Mouse (Mus musculus): ENCODE measurements around the gene Gak. TPM values are rescaled to one million over a fixed set of nuclear protein-coding genes. Genes with fewer than 3 reads are reported as not detected.

Gene Gak
- polyA plus RNA-seq, 1 experiment from 2014 or later = 40.8 TPM

- 0 out of 2 replicates have a peak, but pooled peaks cover 5% of the 10 kb centered on the region for H3K4me1 ChIP-seq (replicated peaks; ENCODE audit: control insufficient read depth, insufficient read depth, low read length)
- H3K4me2 ChIP-seq (replicated peaks; ENCODE audit: low read depth, low read length) = no peak overlapping the region
- H3K9ac ChIP-seq (ENCODE audit: low read depth, low read length) = no peak overlapping the region
- ATAC-seq (ENCODE audit: low FRiP score) (no peak), DNase-seq (ENCODE audit: low spot score) (no peak)
- no peaks in the 10 kb centered on the region for H3K27me3 ChIP-seq (ENCODE audit: control insufficient read depth, insufficient read depth, low read length)
- H3K36me3 ChIP-seq (ENCODE audit: control insufficient read depth, insufficient read depth, low read length) = peaks cover 7% of the 10 kb centered on the region; the same call in 1 of the 2 replicates
- H3K9me3 ChIP-seq (ENCODE audit: control insufficient read depth, low read length) = no peaks in the 10 kb centered on the region
- H3K4me3 ChIP-seq (ENCODE audit: low read depth, low read length) = no peak overlapping the region
- H3K27ac ChIP-seq (ENCODE audit: low read depth, low read length) = no peak overlapping the region
- 86% methylated on average over 1 of the region's 1 CpGs for WGBS
Measured at GRCm38 (mm10) chr5:108658611-108659010, 29.1 kb upstream of the Gak start.

- H3K27ac ChIP-seq (ENCODE audit: low read depth, low read length) = no peak overlapping the region
- no peak for DNase-seq (ENCODE audit: low spot score)
- no peaks in the 10 kb centered on the region for H3K9me3 ChIP-seq (ENCODE audit: control insufficient read depth, low read length)
- no peak for ATAC-seq (ENCODE audit: low FRiP score)
- H3K4me3 ChIP-seq (ENCODE audit: low read depth, low read length) = no peak overlapping the region
- WGBS = 81% methylated on average over 5 of the region's 5 CpGs
- peaks cover 7% of the 10 kb centered on the region; the same call in 1 of the 2 replicates for H3K36me3 ChIP-seq (ENCODE audit: control insufficient read depth, insufficient read depth, low read length)
- no peaks in the 10 kb centered on the region for H3K27me3 ChIP-seq (ENCODE audit: control insufficient read depth, insufficient read depth, low read length)
- H3K9ac ChIP-seq (ENCODE audit: low read depth, low read length) = no peak overlapping the region
- no peak overlapping the region for H3K4me2 ChIP-seq (replicated peaks; ENCODE audit: low read depth, low read length)
- 0 out of 2 replicates have a peak, but pooled peaks cover 5% of the 10 kb centered on the region for H3K4me1 ChIP-seq (replicated peaks; ENCODE audit: control insufficient read depth, insufficient read depth, low read length)
Measured at GRCm38 (mm10) chr5:108657406-108657805, 27.9 kb upstream of the Gak start.

GRCm38 (mm10) chr5:108655891-108656650 lies 26.5 kb upstream of the Gak start:
- ATAC-seq (ENCODE audit: low FRiP score) = no peak
- WGBS = 95% methylated on average over 15 of the region's 15 CpGs
- Histone ChIP-seq H3K4me1 (replicated peaks; ENCODE audit: control insufficient read depth, insufficient read depth, low read length) (0 out of 2 replicates have a peak, but pooled peaks cover 5% of the 10 kb centered on the region), H3K27ac (ENCODE audit: low read depth, low read length) (no peak overlapping the region), H3K9ac (ENCODE audit: low read depth, low read length) (no peak overlapping the region), H3K36me3 (ENCODE audit: control insufficient read depth, insufficient read depth, low read length) (peaks cover 7% of the 10 kb centered on the region; the same call in 1 of the 2 replicates), H3K4me2 (replicated peaks; ENCODE audit: low read depth, low read length) (no peak overlapping the region), H3K27me3 (ENCODE audit: control insufficient read depth, insufficient read depth, low read length) (no peaks in the 10 kb centered on the region), H3K9me3 (ENCODE audit: control insufficient read depth, low read length) (no peaks in the 10 kb centered on the region), H3K4me3 (ENCODE audit: low read depth, low read length) (no peak overlapping the region)
- no peak for DNase-seq (ENCODE audit: low spot score)

- H3K9me3 ChIP-seq (ENCODE audit: control insufficient read depth, low read length) = no peaks in the 10 kb centered on the region
- no peak for DNase-seq (ENCODE audit: low spot score)
- H3K4me2 ChIP-seq (replicated peaks; ENCODE audit: low read depth, low read length) = no peak overlapping the region
- H3K36me3 ChIP-seq (ENCODE audit: control insufficient read depth, insufficient read depth, low read length) = peaks cover 7% of the 10 kb centered on the region; the same call in 1 of the 2 replicates
- H3K27me3 ChIP-seq (ENCODE audit: control insufficient read depth, insufficient read depth, low read length) = no peaks in the 10 kb centered on the region
- H3K27ac ChIP-seq (ENCODE audit: low read depth, low read length) = no peak overlapping the region
- 0 out of 2 replicates have a peak, but pooled peaks cover 5% of the 10 kb centered on the region for H3K4me1 ChIP-seq (replicated peaks; ENCODE audit: control insufficient read depth, insufficient read depth, low read length)
- ATAC-seq (ENCODE audit: low FRiP score) = no peak
- WGBS = 96% methylated on average over 9 of the region's 9 CpGs
- H3K4me3 ChIP-seq (ENCODE audit: low read depth, low read length) = no peak overlapping the region
- no peak overlapping the region for H3K9ac ChIP-seq (ENCODE audit: low read depth, low read length)
Measured at GRCm38 (mm10) chr5:108655381-108655780, 25.8 kb upstream of the Gak start.

GRCm38 (mm10) chr5:108654444-108654990 lies 25.0 kb upstream of the Gak start:
- ATAC-seq (ENCODE audit: low FRiP score) = no peak
- Histone ChIP-seq H3K27ac (ENCODE audit: low read depth, low read length) (no peak overlapping the region), H3K4me3 (ENCODE audit: low read depth, low read length) (no peak overlapping the region), H3K9ac (ENCODE audit: low read depth, low read length) (no peak overlapping the region), H3K4me2 (replicated peaks; ENCODE audit: low read depth, low read length) (no peak overlapping the region), H3K9me3 (ENCODE audit: control insufficient read depth, low read length) (no peaks in the 10 kb centered on the region), H3K27me3 (ENCODE audit: control insufficient read depth, insufficient read depth, low read length) (no peaks in the 10 kb centered on the region), H3K36me3 (ENCODE audit: control insufficient read depth, insufficient read depth, low read length) (peaks cover 7% of the 10 kb centered on the region; the same call in 1 of the 2 replicates), H3K4me1 (replicated peaks; ENCODE audit: control insufficient read depth, insufficient read depth, low read length) (no peaks in the 10 kb centered on the region)
- WGBS = 95% methylated on average over 10 of the region's 10 CpGs
- no peak for DNase-seq (ENCODE audit: low spot score)

- no peak for ATAC-seq (ENCODE audit: low FRiP score)
- WGBS = 86% methylated on average over 6 of the region's 6 CpGs
- no peak for DNase-seq (ENCODE audit: low spot score)
- H3K36me3 ChIP-seq (ENCODE audit: control insufficient read depth, insufficient read depth, low read length) = peaks cover 7% of the 10 kb centered on the region; the same call in 1 of the 2 replicates
- H3K4me2 ChIP-seq (replicated peaks; ENCODE audit: low read depth, low read length) = no peak overlapping the region
- H3K9ac ChIP-seq (ENCODE audit: low read depth, low read length) = no peak overlapping the region
- no peaks in the 10 kb centered on the region for H3K4me1 ChIP-seq (replicated peaks; ENCODE audit: control insufficient read depth, insufficient read depth, low read length)
- H3K27me3 ChIP-seq (ENCODE audit: control insufficient read depth, insufficient read depth, low read length) = no peaks in the 10 kb centered on the region
- H3K27ac ChIP-seq (ENCODE audit: low read depth, low read length) = no peak overlapping the region
- H3K9me3 ChIP-seq (ENCODE audit: control insufficient read depth, low read length) = no peaks in the 10 kb centered on the region
- H3K4me3 ChIP-seq (ENCODE audit: low read depth, low read length) = no peak overlapping the region
Measured at GRCm38 (mm10) chr5:108653341-108653740, 23.8 kb upstream of the Gak start.

GRCm38 (mm10) chr5:108651823-108652222 lies 22.3 kb upstream of the Gak start:
- no peaks in the 10 kb centered on the region for H3K27me3 ChIP-seq (ENCODE audit: control insufficient read depth, insufficient read depth, low read length)
- H3K27ac ChIP-seq (ENCODE audit: low read depth, low read length) = no peak overlapping the region
- H3K4me1 ChIP-seq (replicated peaks; ENCODE audit: control insufficient read depth, insufficient read depth, low read length) = no peaks in the 10 kb centered on the region
- peaks cover 10% of the 10 kb centered on the region; the same call in 1 of the 2 replicates for H3K36me3 ChIP-seq (ENCODE audit: control insufficient read depth, insufficient read depth, low read length)
- ATAC-seq (ENCODE audit: low FRiP score) (peak; percentile 57), DNase-seq (ENCODE audit: low spot score) (peak; percentile 65)
- H3K9ac ChIP-seq (ENCODE audit: low read depth, low read length) = no peak overlapping the region
- H3K4me2 ChIP-seq (replicated peaks; ENCODE audit: low read depth, low read length) = no peak overlapping the region
- H3K4me3 ChIP-seq (ENCODE audit: low read depth, low read length) = no peak overlapping the region
- H3K9me3 ChIP-seq (ENCODE audit: control insufficient read depth, low read length) = no peaks in the 10 kb centered on the region
- WGBS = 71% methylated on average over 1 of the region's 1 CpGs

- H3K4me3 ChIP-seq (ENCODE audit: low read depth, low read length) = no peak overlapping the region
- no peak for ATAC-seq (ENCODE audit: low FRiP score)
- peaks cover 10% of the 10 kb centered on the region; the same call in 1 of the 2 replicates for H3K36me3 ChIP-seq (ENCODE audit: control insufficient read depth, insufficient read depth, low read length)
- WGBS = 84% methylated on average over 5 of the region's 5 CpGs
- H3K27ac ChIP-seq (ENCODE audit: low read depth, low read length) = no peak overlapping the region
- no peak overlapping the region for H3K4me2 ChIP-seq (replicated peaks; ENCODE audit: low read depth, low read length)
- H3K9ac ChIP-seq (ENCODE audit: low read depth, low read length) = no peak overlapping the region
- no peaks in the 10 kb centered on the region for H3K9me3 ChIP-seq (ENCODE audit: control insufficient read depth, low read length)
- no peaks in the 10 kb centered on the region for H3K4me1 ChIP-seq (replicated peaks; ENCODE audit: control insufficient read depth, insufficient read depth, low read length)
- no peaks in the 10 kb centered on the region for H3K27me3 ChIP-seq (ENCODE audit: control insufficient read depth, insufficient read depth, low read length)
- DNase-seq (ENCODE audit: low spot score) = no peak
Measured at GRCm38 (mm10) chr5:108651136-108651720, 21.7 kb upstream of the Gak start.

Data from hindbrain, embryonic 11.5 days (tissue).